Mouse (Mus musculus) stomach, postnatal 0 days (tissue): ENCODE measurements around the gene Elk4. TPM values are rescaled to one million over a fixed set of nuclear protein-coding genes. Genes with fewer than 3 reads are reported as not detected.

ENCODE experiments used
- ATAC-seq: fragments of 200-750 bp; cut with Nextera tagmentation; 2 replicates; pipeline ENCODE4 v1.8.0; 2017; ENCODE audit not compliant: low FRiP score, low TSS enrichment
- DNase-seq: peaks from one replicate; pipeline ENCODE4 v3.0.0-alpha.2; 2016; ENCODE audit warnings: low spot score
- H3K27ac ChIP-seq: fragments of 300-500 bp; sonication (generic); replicated peaks from 2 replicates; pipeline ENCODE4 v1.5.1; 2014; ENCODE audit warnings: mild to moderate bottlenecking, control low read depth
- H3K27me3 ChIP-seq: fragments of 300-500 bp; sonication (generic); 2 replicates; pipeline ENCODE4 v1.6.1; 2014; ENCODE audit warnings: low read length; ENCODE audit not compliant: control insufficient read depth, insufficient read depth
- H3K36me3 ChIP-seq: fragments of 300-500 bp; sonication (generic); 2 replicates; pipeline ENCODE4 v1.6.1; 2014; ENCODE audit warnings: low read length, mixed read lengths; ENCODE audit not compliant: control insufficient read depth, insufficient read depth
- H3K4me1 ChIP-seq: fragments of 300-500 bp; sonication (generic); replicated peaks from 2 replicates; pipeline ENCODE4 v1.6.1; 2014; ENCODE audit warnings: antibody characterized with exemption; ENCODE audit not compliant: control insufficient read depth, insufficient read depth
- H3K4me2 ChIP-seq: fragments of 300-500 bp; sonication (generic); replicated peaks from 2 replicates; pipeline ENCODE4 v1.6.1; 2014; ENCODE audit warnings: low read depth, mild to moderate bottlenecking, control low read depth, moderate library complexity
- H3K4me3 ChIP-seq: fragments of 300-500 bp; sonication (generic); 2 replicates; pipeline ENCODE4 v1.5.1; 2014; ENCODE audit warnings: low read depth, low read length, control low read depth
- H3K9ac ChIP-seq: fragments of 300-500 bp; sonication (generic); 2 replicates; pipeline ENCODE4 v1.6.1; 2014; ENCODE audit warnings: mild to moderate bottlenecking, low read length, control low read depth, mixed read lengths
- H3K9me3 ChIP-seq: fragments of 300-500 bp; sonication (generic); 2 replicates; pipeline ENCODE4 v1.6.1; 2016; ENCODE audit warnings: low read length; ENCODE audit not compliant: control insufficient read depth
- CTCF ChIP-seq: IDR thresholded peaks from 2 replicates; pipeline ENCODE4 v1.5.1; 2016; ENCODE audit warnings: antibody characterized with exemption, low read depth, mild to moderate bottlenecking, moderate library complexity
- EP300 ChIP-seq: optimal IDR thresholded peaks from 2 replicates; pipeline ENCODE3; 2016; ENCODE audit warnings: antibody characterized with exemption
- WGBS: fragments of 180-500 bp; shearing (Covaris S2); extraction: QIAGEN DNeasy Blood & Tissue Kit; methylation state at CpG from one replicate; pipeline ENCODE4 v1.1.7; 2014; 5-methylcytosine and 5-hydroxymethylcytosine counted together
- polyA plus RNA-seq: library from polyadenylated mRNA; unstranded; fragments of >200 nt; fragmentation: Nextera tagmentation; extraction: Ambion mirVana; gene quantifications from 2 replicates; pipeline ENCODE4 v1.2.1, GENCODE M21; 2015

Gene Elk4
- polyA plus RNA-seq, 1 experiment from 2014 or later, result 13.8 TPM

DNA sequence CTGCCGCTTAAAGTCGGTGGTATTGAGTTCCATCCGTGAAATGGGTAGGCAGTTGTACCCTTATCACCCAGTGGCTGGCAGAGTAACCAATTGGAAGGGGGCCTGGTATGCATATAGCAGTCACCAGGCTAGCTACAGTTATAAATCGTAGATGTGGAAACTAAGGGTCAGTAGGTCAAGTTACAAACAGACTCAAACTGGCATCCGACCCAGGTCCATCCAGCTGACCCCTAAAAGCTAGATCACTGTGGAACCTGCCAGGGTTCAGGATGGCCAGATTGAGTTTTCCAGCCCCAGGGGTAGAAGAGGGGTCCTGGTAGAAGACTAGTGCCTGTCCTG is 37.1 kb upstream of the Elk4 start:
- ATAC-seq (no peak), DNase-seq (no peak)
- H3K4me1 ChIP-seq, result peaks cover 3% of the 10 kb centered on the region; the same call in 1 of the 2 replicates
- no peak overlapping the region for H3K27ac ChIP-seq
- WGBS, result 67% methylated on average over 5 of the region's 5 CpGs
- H3K9ac ChIP-seq, result no peak overlapping the region; the same call in 1 of the 2 replicates
- H3K36me3 ChIP-seq, result no peaks in the 10 kb centered on the region
- no peak overlapping the region for H3K4me3 ChIP-seq
- no peaks in the 10 kb centered on the region for H3K9me3 ChIP-seq
- TF ChIP-seq CTCF, result no peak
- no peak for TF ChIP-seq EP300
- H3K4me2 ChIP-seq, result no peak overlapping the region
- H3K27me3 ChIP-seq, result no peaks in the 10 kb centered on the region

DNA sequence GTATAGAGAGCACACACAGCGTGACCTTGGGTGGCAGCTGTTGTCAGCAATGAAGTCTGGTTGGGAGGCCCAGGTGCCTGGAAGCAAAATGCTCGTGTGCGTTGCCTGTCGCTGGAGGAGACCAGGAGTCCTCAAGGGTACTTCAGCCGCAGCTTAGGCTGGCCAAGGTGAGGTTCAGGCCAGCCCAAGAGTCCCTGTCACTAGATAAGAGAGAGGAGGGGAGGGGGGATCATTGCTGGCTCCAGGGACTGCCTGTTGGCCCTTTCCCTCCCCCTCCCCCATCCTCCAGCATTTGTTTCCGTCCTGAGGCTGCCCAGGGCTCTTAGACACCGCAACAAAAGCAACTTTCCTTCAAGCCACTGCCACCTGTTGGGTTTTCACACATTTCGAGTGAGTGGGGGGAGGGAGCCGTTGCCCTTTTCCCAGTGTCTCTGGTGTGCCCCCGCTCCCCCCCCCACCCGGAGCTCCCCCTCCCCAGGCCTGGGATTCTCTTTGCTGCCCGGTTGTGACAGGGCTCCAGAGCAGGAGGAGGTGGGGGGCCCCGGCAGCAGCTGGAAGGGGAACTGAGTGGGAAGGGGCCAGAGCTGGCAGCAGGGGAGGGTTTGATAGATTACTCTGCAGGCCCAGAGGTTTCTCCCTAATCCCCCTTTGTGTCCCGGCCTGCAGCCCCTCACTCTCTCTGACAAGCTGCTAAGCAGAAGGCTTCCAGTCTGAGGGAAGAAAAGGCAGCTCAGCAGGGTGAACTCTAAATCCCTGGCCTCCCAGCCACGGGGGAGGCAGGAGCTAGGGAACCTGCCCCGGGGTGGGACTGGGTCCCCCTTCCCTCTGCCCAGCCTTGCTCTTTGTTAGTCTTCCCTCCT is 36.5 kb upstream of the Elk4 start:
- H3K4me2 ChIP-seq, result no peak overlapping the region
- H3K4me1 ChIP-seq, result peaks cover 3% of the 10 kb centered on the region; the same call in 1 of the 2 replicates
- 30% methylated on average over 16 of the region's 16 CpGs for WGBS
- H3K4me3 ChIP-seq, result no peak overlapping the region
- no peak for DNase-seq
- no peaks in the 10 kb centered on the region for H3K36me3 ChIP-seq
- no peak overlapping the region; the same call in 1 of the 2 replicates for H3K9ac ChIP-seq
- no peaks in the 10 kb centered on the region for H3K27me3 ChIP-seq
- peak overlapping the region; percentile 14; the same call in 1 of the 2 replicates for H3K27ac ChIP-seq
- ATAC-seq, result no peak
- no peaks in the 10 kb centered on the region for H3K9me3 ChIP-seq
- TF ChIP-seq EP300 (no peak), CTCF (no peak)

DNA sequence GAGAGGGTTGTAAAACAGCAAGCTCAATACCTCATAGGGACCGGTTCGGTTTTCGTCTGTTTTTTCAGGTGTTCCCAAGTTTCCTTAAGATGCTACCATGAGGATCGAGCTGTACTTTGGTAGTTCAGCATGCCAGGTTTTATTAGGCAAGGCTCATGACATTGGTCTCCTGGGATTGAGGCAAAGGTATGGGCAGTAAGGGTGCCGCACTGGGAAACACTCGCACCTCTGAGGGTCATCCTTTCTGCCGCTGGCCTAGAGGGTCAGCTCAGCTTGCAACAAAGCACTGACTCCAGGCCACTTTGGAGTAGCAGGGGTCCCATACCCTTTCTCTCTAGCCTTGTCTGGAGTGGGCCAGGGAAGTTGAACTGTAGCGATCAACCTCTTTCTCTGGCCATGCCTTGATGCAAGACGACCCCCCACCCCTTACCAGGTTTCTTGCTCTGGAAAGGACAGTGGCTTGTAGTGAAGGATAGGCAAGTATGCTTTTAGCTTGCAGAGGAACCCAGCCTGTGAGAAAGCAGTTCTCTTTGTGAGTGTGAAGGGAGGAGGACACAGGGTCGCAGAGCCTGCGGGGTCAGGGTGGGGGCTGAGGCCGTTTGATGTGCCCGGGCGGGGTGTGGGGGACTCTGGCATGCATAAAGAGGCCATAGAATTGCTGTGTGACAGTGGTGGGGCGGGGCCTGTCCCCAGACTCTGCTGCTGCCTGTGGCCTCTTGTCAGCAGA is 35.5 kb upstream of the Elk4 start:
- no peaks in the 10 kb centered on the region for H3K27me3 ChIP-seq
- H3K36me3 ChIP-seq, result no peaks in the 10 kb centered on the region
- DNase-seq, result peak; percentile 45
- ATAC-seq, result no peak
- no peaks in the 10 kb centered on the region for H3K9me3 ChIP-seq
- WGBS, result 52% methylated on average over 15 of the region's 15 CpGs
- H3K9ac ChIP-seq, result no peak overlapping the region
- peak overlapping the region; percentile 76 for H3K27ac ChIP-seq
- TF ChIP-seq CTCF (no peak), EP300 (no peak)
- H3K4me2 ChIP-seq, result 0 out of 2 replicates have a peak overlapping the region, but pooled peaks have one; percentile 3
- H3K4me3 ChIP-seq, result no peak overlapping the region
- H3K4me1 ChIP-seq, result peaks cover 3% of the 10 kb centered on the region; the same call in 1 of the 2 replicates

DNA sequence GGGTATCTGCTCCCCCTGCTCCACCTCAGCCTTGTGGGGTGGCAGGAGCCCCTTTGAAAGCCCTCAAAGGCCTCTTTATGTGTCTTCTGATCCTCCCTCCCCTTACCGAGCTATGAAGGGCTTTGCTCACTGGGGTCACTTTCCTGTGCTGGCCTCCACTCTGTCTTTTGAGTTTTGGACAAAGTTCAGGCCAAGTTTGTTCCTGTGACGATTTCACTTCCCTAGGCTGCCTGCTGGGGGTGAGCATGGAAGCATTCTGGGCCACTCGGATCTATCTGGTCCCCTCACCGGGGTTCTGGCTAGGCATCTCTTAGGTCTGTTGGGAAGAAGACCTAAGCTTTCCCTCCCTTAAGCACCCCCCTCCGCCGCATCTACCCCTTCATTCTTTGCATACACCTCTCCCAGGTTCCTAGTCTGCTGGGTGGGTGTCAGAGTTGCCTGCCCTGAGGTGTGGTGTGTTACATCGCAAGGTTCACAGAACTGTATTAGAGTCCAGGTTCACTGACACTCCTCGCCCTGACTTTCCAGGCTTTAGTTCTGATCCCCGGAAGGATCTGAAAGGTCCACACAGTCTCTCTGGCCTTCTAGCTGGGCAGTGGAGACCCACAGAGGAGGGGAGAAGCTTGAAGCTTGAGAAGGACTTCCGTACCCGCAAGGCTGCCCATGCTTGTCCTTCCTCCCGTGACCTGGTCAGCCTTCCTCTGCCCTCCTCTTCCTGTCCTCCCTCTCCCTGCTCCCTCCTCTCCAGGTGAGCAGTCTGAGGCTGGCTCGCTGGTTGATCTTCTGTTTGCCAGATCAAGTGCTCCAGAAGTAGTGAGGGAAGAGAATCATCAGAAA is 34.7 kb upstream of the Elk4 start:
- peak overlapping the region; percentile 76 for H3K27ac ChIP-seq
- H3K9ac ChIP-seq, result no peak overlapping the region
- 51% methylated on average over 13 of the region's 13 CpGs for WGBS
- no peak for ATAC-seq
- no peaks in the 10 kb centered on the region for H3K27me3 ChIP-seq
- TF ChIP-seq EP300 (no peak), CTCF (0 out of 2 replicates have a peak, but pooled peaks have one; percentile 9)
- no peaks in the 10 kb centered on the region for H3K9me3 ChIP-seq
- no peak overlapping the region for H3K4me3 ChIP-seq
- peaks cover 3% of the 10 kb centered on the region; the same call in 1 of the 2 replicates for H3K4me1 ChIP-seq
- no peaks in the 10 kb centered on the region for H3K36me3 ChIP-seq
- peak overlapping the region; percentile 11; the same call in 1 of the 2 replicates for H3K4me2 ChIP-seq
- peak; percentile 35 for DNase-seq

DNA sequence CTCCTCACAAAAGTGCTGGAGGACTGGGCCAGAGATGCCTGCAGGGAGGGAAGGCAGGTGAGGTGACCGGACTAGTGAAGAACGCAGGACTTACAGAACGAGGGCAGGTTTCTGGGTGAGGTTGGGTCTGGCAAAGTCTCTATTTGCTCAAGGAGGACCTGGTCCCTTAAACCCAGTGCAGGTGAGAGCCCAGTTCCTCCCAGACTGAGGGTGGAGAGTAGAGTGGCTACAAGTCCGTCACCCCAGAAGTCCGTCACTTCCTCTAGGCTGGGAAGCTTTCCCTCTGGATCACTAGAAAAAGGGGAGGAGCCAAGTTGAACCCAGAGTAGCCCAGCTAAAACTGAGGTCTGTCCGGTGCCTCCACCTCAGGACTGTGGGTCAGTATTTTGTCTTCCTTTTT is 33.4 kb upstream of the Elk4 start:
- Histone ChIP-seq H3K4me2 (no peak overlapping the region), H3K27ac (peak overlapping the region; percentile 76), H3K4me3 (no peak overlapping the region; the same call in 1 of the 2 replicates), H3K9me3 (no peaks in the 10 kb centered on the region), H3K4me1 (peaks cover 3% of the 10 kb centered on the region; the same call in 1 of the 2 replicates), H3K9ac (no peak overlapping the region), H3K27me3 (no peaks in the 10 kb centered on the region), H3K36me3 (no peaks in the 10 kb centered on the region)
- WGBS, result 41% methylated on average over 6 of the region's 6 CpGs
- TF ChIP-seq EP300 (no peak), CTCF (no peak)
- ATAC-seq (peak; percentile 89), DNase-seq (peak; percentile 80)
